Mouse (Mus musculus) embryonic facial prominence, embryonic 14.5 days (tissue): ENCODE results near the gene 2700081O15Rik. TPM values are rescaled to one million over a fixed set of nuclear protein-coding genes. Genes with fewer than 3 reads are reported as not detected.

Experiments
- ATAC-seq: fragments of 200-750 bp; cut with Nextera tagmentation; 2 replicates; pipeline ENCODE4 v1.8.0; 2017; ENCODE audit warnings: low read depth, moderate number of reproducible peaks, moderate TSS enrichment
- DNase-seq: peaks from one replicate; pipeline ENCODE4 v3.0.0-alpha.2; 2015; ENCODE audit warnings: low spot score
- H3K27ac ChIP-seq: fragments of 300-500 bp; sonication (generic); replicated peaks from 2 replicates; pipeline ENCODE4 v1.5.1; 2014; ENCODE audit warnings: low read depth, mild to moderate bottlenecking, low read length, moderate library complexity
- H3K27me3 ChIP-seq: fragments of 300-500 bp; sonication (generic); replicated peaks from 2 replicates; pipeline ENCODE4 v1.6.1; 2014; ENCODE audit warnings: low read length; ENCODE audit not compliant: control insufficient read depth, insufficient read depth
- H3K36me3 ChIP-seq: fragments of 300-500 bp; sonication (generic); 2 replicates; pipeline ENCODE4 v1.6.1; 2014; ENCODE audit warnings: low read length, mixed read lengths; ENCODE audit not compliant: control insufficient read depth, insufficient read depth
- H3K4me1 ChIP-seq: fragments of 300-500 bp; sonication (generic); 2 replicates; pipeline ENCODE4 v1.6.1; 2014; ENCODE audit warnings: antibody characterized with exemption, low read length; ENCODE audit not compliant: control insufficient read depth, insufficient read depth
- H3K4me2 ChIP-seq: fragments of 300-500 bp; sonication (generic); 2 replicates; pipeline ENCODE4 v1.6.1; 2014; ENCODE audit warnings: low read depth, mild to moderate bottlenecking, low read length, moderate library complexity, mixed read lengths
- H3K4me3 ChIP-seq: fragments of 300-500 bp; sonication (generic); 2 replicates; pipeline ENCODE4 v1.5.1; 2014; ENCODE audit warnings: low read depth, mild to moderate bottlenecking, low read length
- H3K9ac ChIP-seq: fragments of 300-500 bp; sonication (generic); 2 replicates; pipeline ENCODE4 v1.6.1; 2014; ENCODE audit warnings: low read depth, mild to moderate bottlenecking, low read length, moderate library complexity, mixed read lengths
- H3K9me3 ChIP-seq: fragments of 300-500 bp; sonication (generic); 2 replicates; pipeline ENCODE4 v1.6.1; 2016; ENCODE audit warnings: low read length; ENCODE audit not compliant: control insufficient read depth
- WGBS: fragments of 180-500 bp; shearing (Covaris S2); extraction: QIAGEN DNeasy Blood & Tissue Kit; methylation state at CpG from one replicate; pipeline ENCODE4 v1.1.7; 2014; 5-methylcytosine and 5-hydroxymethylcytosine counted together
- polyA plus RNA-seq: library from polyadenylated mRNA; unstranded; fragments of >200 nt; fragmentation: Nextera tagmentation; extraction: Ambion mirVana; gene quantifications from 2 replicates; pipeline ENCODE4 v1.2.1, GENCODE M21; 2014

The 2700081O15Rik gene
- polyA plus RNA-seq, 1 experiment from 2014 or later: 10.3 TPM

- H3K9me3 ChIP-seq: no peaks in the 10 kb centered on the region
- peak overlapping the region; percentile 84 for H3K4me2 ChIP-seq
- H3K27ac ChIP-seq: peak overlapping the region; percentile 98
- peak; percentile 86 for DNase-seq
- peaks cover 50% of the 10 kb centered on the region for H3K4me1 ChIP-seq
- H3K9ac ChIP-seq: peak overlapping the region; percentile 96
- peaks cover 36% of the 10 kb centered on the region for H3K36me3 ChIP-seq
- under 1% methylated on average over 32 of the region's 59 CpGs for WGBS
- H3K27me3 ChIP-seq: no peaks in the 10 kb centered on the region
- peak overlapping the region; percentile 87 for H3K4me3 ChIP-seq
- peak; percentile 76 for ATAC-seq
Observed at GRCm38 (mm10) chr19:7417911-7418849, 755 bp downstream of the 2700081O15Rik start.

GRCm38 (mm10) chr19:7419134-7419533 is 1.7 kb downstream of the 2700081O15Rik start:
- Histone ChIP-seq H3K27me3 (no peaks in the 10 kb centered on the region), H3K9me3 (no peaks in the 10 kb centered on the region), H3K9ac (peak overlapping the region; percentile 96), H3K27ac (no peak overlapping the region), H3K4me2 (peak overlapping the region; percentile 84), H3K4me3 (peak overlapping the region; percentile 87), H3K36me3 (peaks cover 45% of the 10 kb centered on the region), H3K4me1 (peaks cover 56% of the 10 kb centered on the region)
- DNase-seq: no peak
- no peak for ATAC-seq
- 19% methylated on average over 6 of the region's 6 CpGs for WGBS

DNA sequence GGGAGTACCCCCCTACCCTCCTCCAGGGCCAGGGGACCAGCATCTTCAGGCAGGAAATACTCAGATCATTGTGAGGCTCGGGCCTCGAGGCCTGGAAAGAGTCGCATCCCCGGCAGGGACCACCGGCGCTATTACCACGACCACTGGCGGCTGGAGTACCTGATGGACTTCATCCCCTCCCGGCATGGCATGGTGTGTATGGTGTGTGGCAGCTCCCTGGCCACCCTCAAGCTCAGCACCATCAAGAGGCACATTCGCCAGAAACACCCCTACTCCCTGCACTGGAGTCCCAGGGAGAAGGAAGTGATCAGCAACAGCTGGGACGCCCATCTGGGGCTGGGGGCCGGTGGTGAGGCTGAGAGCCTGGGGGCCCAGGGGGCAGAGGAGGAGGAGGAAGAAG is 2.7 kb downstream of the 2700081O15Rik start:
- H3K4me2 ChIP-seq: peak overlapping the region; percentile 84
- peaks cover 54% of the 10 kb centered on the region for H3K36me3 ChIP-seq
- H3K27ac ChIP-seq: no peak overlapping the region
- 51% methylated on average over 12 of the region's 12 CpGs for WGBS
- H3K27me3 ChIP-seq: no peaks in the 10 kb centered on the region
- peak overlapping the region; percentile 87; the same call in 1 of the 2 replicates for H3K4me3 ChIP-seq
- no peaks in the 10 kb centered on the region for H3K9me3 ChIP-seq
- ATAC-seq (no peak), DNase-seq (no peak)
- H3K4me1 ChIP-seq: peaks cover 56% of the 10 kb centered on the region
- peak overlapping the region; percentile 96 for H3K9ac ChIP-seq

DNA sequence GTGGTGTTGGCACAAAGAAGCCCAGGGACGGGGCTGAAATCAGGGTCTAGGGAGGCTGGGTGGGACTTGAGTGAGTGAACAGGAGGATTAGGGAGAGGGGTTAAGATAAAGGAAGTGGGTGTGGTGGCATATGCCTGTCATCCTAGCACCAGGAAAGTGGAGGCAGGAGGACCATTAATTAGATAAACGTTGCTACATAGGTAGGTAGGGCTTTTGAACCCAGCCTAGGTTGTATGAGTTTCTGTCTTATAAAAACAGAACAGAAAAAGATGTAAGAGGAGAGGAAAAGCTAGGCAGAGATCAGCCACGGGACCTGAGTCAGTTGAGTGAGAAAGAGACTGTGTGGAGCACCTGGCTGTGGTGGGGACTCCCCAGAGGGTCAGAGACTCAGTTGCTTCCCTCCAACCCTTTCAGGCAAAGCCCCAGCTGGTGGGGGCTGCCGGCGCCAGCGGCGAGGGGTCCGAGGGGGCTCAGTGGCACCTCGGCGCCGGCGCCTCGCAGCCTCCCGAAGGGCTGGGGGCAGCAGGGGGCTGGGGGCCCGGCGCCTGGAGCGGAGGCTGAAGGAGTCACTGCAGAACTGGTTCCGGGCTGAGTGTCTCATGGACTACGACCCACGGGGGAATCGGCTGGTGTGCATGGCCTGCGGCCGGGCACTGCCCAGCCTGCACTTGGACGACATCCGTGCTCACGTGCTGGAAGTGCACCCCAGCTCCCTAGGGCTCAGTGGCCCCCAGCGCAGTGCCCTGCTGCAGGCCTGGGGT is 3.6 kb downstream of the 2700081O15Rik start:
- no peaks in the 10 kb centered on the region for H3K27me3 ChIP-seq
- no peak overlapping the region for H3K27ac ChIP-seq
- H3K4me1 ChIP-seq: peaks cover 51% of the 10 kb centered on the region
- ATAC-seq (no peak), DNase-seq (no peak)
- peak overlapping the region; percentile 22; the same call in 1 of the 2 replicates for H3K4me3 ChIP-seq
- H3K36me3 ChIP-seq: peaks cover 63% of the 10 kb centered on the region
- H3K4me2 ChIP-seq: peak overlapping the region; percentile 84
- H3K9ac ChIP-seq: peak overlapping the region; percentile 32; the same call in 1 of the 2 replicates
- WGBS: 47% methylated on average over 11 of the region's 27 CpGs
- H3K9me3 ChIP-seq: no peaks in the 10 kb centered on the region

GRCm38 (mm10) chr19:7421602-7422591 is 4.5 kb downstream of the 2700081O15Rik start:
- ATAC-seq (peak; percentile 5; the same call in 1 of the 2 replicates), DNase-seq (peak; percentile 76)
- Histone ChIP-seq H3K27ac (peak overlapping the region; percentile 65), H3K27me3 (no peaks in the 10 kb centered on the region), H3K4me3 (peak overlapping the region; percentile 22), H3K9ac (peak overlapping the region; percentile 50), H3K9me3 (no peaks in the 10 kb centered on the region), H3K36me3 (peaks cover 70% of the 10 kb centered on the region), H3K4me2 (peak overlapping the region; percentile 48), H3K4me1 (peaks cover 47% of the 10 kb centered on the region)
- 15% methylated on average over 27 of the region's 48 CpGs for WGBS

GRCm38 (mm10) chr19:7422656-7423027 is 5.2 kb downstream of the 2700081O15Rik start:
- DNase-seq (no peak), ATAC-seq (no peak)
- WGBS: 18% methylated on average over 12 of the region's 35 CpGs
- peaks cover 78% of the 10 kb centered on the region for H3K36me3 ChIP-seq
- H3K9ac ChIP-seq: peak overlapping the region; percentile 50
- H3K4me1 ChIP-seq: peaks cover 47% of the 10 kb centered on the region
- no peaks in the 10 kb centered on the region for H3K9me3 ChIP-seq
- H3K27me3 ChIP-seq: no peaks in the 10 kb centered on the region
- H3K4me2 ChIP-seq: peak overlapping the region; percentile 48
- H3K4me3 ChIP-seq: peak overlapping the region; percentile 22
- H3K27ac ChIP-seq: peak overlapping the region; percentile 65

DNA sequence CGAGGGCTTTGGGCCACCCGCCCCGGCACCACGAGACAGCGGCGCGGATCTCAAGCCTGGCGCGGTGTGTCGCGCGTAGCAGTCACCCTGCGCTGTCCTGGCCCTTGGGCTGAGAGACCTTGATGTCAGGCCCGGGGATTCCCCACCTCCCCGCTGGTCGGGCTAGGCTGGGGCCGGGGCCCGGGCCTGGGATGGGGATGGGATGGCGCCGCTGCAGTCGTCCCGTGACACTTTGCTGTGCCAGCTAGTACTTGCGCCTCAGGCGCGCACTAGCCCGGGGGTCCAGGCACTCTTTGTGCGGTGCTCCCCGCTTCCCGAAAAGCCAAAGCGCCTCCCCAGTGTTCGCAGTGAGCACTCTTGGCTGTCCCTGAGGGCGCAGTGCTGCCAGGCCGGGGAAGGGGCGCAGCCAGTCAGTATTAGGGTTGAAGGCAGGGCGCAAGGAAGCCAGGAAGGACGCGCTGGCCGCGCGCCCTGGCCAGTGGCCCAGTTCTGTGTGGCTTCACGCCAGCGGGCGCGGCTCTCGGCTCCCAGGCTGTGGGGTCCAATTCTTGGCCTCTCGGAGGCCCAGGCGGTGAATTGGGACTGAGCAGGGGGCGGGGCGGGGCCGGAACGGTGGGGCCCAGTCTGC is 5.7 kb downstream of the 2700081O15Rik start:
- H3K9ac ChIP-seq: peak overlapping the region; percentile 50
- H3K27ac ChIP-seq: peak overlapping the region; percentile 65
- peak overlapping the region; percentile 22 for H3K4me3 ChIP-seq
- WGBS: 19% methylated on average over 35 of the region's 51 CpGs
- ATAC-seq: peak; percentile 73
- peaks cover 47% of the 10 kb centered on the region for H3K4me1 ChIP-seq
- H3K27me3 ChIP-seq: no peaks in the 10 kb centered on the region
- no peaks in the 10 kb centered on the region for H3K9me3 ChIP-seq
- peak; percentile 87 for DNase-seq
- H3K4me2 ChIP-seq: peak overlapping the region; percentile 48
- H3K36me3 ChIP-seq: peaks cover 83% of the 10 kb centered on the region
